Mouse (Mus musculus) monocyte, adult 5-6 weeks (primary cell): ENCODE data around the gene Hsd3b6. TPM values are rescaled to one million over a fixed set of nuclear protein-coding genes. Genes with fewer than 3 reads are reported as not detected.

Experiments used
- total RNA-seq: library from RNA; stranded (forward); fragments of 200-1000, 200-491, 200-594 nt; gene quantifications from 3 replicates; pipeline ENCODE4 v1.2.3, GENCODE M21; 2017

The Hsd3b6 gene
- total RNA-seq, 1 experiment from 2014 or later, result not detected

Other genes starting within 250 kb of the Hsd3b6 start
- gene Gm10681, start 225.6 kb downstream of the Hsd3b6 start, total RNA-seq, result not detected in 3 replicates
- not detected in 3 replicates for gene Hsd3b5, start 184.2 kb downstream of the Hsd3b6 start, total RNA-seq
- gene Hsd3b2, start 89.9 kb downstream of the Hsd3b6 start, total RNA-seq, result not detected in 3 replicates
- not detected in 3 replicates for gene Hsd3b3, start 51.3 kb downstream of the Hsd3b6 start, total RNA-seq
- not detected in 3 replicates for gene Hsd3b1, start 45.4 kb upstream of the Hsd3b6 start, total RNA-seq
- not detected in 3 replicates for gene Hao2, start 78.8 kb upstream of the Hsd3b6 start, total RNA-seq